Mouse (Mus musculus) left cerebral cortex, adult 8-10 months (tissue): ENCODE measurements around the gene Abhd17c. TPM values are rescaled to one million over a fixed set of nuclear protein-coding genes. Genes with fewer than 3 reads are reported as not detected.
A peak's percentile ranks its signal among the peaks of the same experiment; 100 is the strongest.
"Not testable (repeated sequence)": the region's sequence is repeated elsewhere in the genome, so short reads cannot be mapped to it uniquely, and the experiment has no call there.

Experiments used
- DNase-seq, 2 experiments: peaks; one replicate each; pipeline ENCODE4 v3.0.0; 2022; ENCODE audit warnings: low spot score in 2 of 2
- total RNA-seq, 4 experiments: library from RNA; stranded (reverse); gene quantifications; 2 replicates each; pipeline ENCODE4 v1.2.4; 2022

The Abhd17c gene
- total RNA-seq, 4 experiments from 2014 or later: 31.1 to 34.7 (median 32.1) TPM

DNA sequence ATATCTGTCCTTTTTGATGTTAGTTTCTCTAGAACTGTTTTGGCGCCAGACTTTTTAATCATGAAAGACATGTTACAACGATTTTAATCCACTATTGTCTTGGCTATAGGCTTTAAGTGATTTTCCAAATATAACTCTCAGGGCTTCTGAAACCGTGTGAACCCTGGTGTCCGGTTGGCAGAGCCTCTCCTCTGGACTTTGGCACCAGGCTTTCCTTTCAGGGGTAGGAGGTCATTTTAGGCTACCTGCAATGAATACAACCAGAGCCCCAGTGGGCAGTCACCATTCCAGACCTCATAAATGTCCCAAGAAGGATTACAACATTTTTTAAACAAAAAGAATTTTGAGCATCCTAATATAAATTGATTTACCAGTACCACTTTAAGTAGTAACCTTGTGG, 1.1 kb upstream of the Abhd17c start:
- DNase-seq: no peak

GRCm38 (mm10) chr7:84152374-84152773, 681 bp upstream of the Abhd17c start:
- DNase-seq: no peak

GRCm38 (mm10) chr7:84151960-84152334, 254 bp upstream of the Abhd17c start:
- DNase-seq: peak; percentile 73 to 94

GRCm38 (mm10) chr7:84150361-84151000, 1.2 kb downstream of the Abhd17c start:
- no peak for DNase-seq

DNA sequence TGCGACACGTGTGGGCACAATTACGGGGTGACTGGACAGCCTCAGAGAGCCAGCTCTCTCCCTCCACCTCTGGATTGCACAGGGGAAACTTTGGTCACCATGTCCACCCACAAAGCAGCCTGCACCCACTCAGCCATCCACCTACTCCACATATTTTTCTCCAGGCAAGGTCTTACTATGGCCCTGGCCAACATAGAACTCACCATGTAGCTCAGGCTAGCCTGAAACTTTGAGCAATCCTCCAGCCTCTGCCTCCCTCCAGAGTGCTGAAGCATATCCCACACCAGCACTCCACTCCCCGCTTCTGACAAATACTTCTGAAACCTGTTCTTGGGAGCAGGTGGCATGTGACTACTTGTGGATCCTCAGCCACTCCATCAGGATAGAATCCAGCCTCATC, 1.9 kb downstream of the Abhd17c start:
- no peak for DNase-seq

GRCm38 (mm10) chr7:84148896-84149295, 2.8 kb downstream of the Abhd17c start:
- DNase-seq: no peak

DNA sequence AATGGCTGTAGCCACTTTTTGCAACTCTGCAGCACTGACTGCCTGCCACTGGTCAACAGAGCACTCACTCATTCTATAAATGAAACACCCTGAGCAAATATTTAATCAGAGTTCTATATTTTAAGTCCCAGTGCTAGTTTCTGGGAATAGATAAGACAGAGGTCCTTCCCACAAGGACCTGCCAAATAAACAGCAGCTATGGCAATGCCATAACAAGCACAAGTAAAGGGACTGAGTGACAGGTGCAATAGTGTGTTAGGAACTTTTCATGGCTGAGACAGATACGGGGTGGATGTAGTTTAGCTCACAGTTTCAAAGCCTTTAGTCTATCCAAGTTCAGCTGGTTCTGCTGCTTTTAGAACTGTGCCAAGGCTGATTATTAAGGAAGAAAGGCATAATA, 3.9 kb downstream of the Abhd17c start:
- no peak for DNase-seq

- DNase-seq: no peak
Observed at GRCm38 (mm10) chr7:84145633-84146032, 6.1 kb downstream of the Abhd17c start.

DNA sequence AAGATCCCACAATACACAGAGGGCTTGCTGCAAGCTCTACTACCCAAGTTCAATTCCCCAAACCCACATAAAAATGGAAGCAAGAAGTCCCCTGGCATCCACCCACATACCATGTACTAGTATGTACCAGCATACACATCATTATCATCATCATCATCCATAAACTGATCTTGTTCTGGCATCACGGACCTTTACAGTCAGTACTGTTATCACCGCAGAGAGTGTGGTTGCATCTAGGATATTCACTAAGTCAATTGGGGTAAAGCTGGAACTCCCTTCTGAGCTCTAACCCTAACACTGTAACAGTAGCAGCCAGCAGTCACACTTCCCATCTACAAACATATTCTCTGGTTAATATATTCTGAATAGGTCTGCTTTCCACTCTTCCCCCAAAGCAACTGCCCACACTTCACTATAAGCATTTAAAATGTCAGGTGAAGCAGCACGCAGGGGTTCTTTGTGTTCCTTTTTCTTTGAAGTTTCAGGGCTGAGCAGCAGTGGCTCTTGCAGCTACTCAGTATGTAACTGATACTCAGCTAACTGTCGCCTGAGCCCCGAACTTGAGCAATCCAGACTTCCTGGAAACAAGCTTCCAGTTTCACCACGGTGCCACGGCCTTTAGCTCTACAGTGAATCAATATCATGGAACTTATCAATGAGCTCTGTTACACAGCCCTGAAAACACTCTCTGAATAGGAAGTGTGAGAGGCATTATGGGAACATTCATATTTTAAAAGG, 8.8 kb downstream of the Abhd17c start:
- DNase-seq: no peak

DNA sequence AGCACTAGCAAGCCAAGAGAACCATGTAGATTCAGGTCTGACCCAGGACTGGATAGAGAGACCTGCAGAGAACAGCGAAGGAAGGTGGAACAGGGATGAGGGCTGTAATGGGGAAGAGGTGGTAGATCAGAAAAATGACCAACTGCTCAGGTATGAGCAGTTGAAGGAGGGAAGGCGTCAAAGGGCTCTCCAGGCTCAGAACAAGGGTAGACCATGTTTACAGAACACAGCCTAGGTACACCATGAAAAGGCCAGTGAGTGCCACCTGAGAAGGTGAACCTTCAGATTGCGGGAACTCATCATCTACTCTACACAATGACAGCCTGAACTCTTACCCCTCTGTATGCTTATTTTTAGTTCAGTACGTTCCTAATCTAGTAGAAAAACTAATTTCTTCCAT, 9.5 kb downstream of the Abhd17c start:
- DNase-seq: no peak

GRCm38 (mm10) chr7:84139566-84139965, 12.1 kb downstream of the Abhd17c start:
- no peak for DNase-seq

DNA sequence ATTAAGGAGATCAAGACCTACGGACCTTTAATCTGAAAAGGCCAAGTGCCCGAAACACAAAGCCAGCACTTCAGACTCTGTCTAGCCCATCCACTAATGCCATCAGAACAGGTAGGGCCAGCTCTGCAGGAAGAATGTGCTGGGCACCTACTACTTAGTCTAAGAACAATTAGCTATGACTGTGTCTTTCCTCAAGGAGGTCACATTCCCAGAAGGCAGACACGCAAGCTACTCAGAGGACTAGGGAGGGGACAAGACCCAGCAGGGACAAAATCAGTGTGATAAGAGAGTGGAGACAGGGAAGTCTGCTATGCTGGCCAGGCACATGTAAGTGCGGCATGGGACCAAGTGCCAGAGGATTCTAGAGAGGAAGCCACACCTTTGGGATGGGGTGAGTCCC, 13.0 kb downstream of the Abhd17c start:
- DNase-seq: no peak

DNA sequence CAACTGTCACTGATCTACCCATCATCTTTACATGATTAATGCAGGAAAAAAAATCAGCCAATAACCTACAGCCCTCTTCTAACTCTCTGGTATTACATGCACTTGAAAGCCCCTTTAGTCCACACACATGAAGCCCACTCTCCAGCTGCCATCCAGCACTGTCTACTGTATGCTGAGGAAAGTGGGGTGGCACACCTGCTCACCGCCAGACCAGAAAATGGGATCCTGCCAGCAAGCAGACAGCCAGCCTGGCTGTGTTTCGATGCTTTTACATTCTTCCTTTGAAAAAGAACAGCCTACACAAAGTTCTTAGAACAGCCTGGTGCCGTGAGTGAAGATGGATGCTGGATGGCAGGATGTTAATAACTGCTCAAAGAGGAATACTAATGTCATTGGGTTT, 13.9 kb downstream of the Abhd17c start:
- DNase-seq: peak in 1 of 2 experiments; percentile 43

- no peak for DNase-seq
Observed at GRCm38 (mm10) chr7:84135799-84136700, 15.6 kb downstream of the Abhd17c start.

DNA sequence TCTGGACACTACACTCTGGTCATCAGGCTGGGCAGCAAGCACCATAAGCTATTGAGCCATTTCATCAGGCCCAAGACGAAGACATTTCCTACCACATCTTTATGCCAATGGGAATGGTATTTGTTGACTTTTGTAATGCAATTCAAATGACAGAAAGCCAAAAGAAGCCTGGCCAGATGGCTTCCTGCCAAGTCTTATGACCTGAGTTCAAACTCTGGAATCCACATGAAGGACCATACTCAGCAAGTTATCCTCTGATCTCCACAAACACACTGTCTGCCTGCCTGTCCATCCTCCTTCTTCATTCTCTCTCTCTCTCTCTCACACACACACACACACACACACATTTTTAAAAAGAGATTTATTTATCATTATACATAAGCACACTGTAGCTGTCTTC, 19.0 kb downstream of the Abhd17c start:
- DNase-seq: no peak

DNA sequence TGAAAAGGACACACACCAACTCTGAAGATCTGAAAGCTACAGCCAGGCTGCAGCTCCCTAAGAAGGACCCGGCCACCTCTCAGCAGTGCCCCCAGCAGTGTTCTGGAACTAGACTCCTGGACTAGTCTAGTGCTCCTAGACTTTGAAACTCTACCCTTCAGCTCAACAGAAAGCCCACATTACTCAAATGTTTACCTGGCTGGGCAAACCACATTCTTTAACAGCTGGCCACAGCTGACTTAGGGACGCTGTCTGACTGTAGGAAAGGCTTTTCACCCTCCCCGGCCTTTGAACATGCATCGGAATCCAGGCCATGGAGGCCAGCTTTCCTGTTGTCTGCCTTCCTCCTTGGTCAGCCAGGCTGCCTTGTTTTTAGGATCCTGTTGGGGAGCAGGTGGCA, 20.0 kb downstream of the Abhd17c start:
- no peak for DNase-seq

GRCm38 (mm10) chr7:84128661-84129060, 23.0 kb downstream of the Abhd17c start:
- DNase-seq: no peak

DNA sequence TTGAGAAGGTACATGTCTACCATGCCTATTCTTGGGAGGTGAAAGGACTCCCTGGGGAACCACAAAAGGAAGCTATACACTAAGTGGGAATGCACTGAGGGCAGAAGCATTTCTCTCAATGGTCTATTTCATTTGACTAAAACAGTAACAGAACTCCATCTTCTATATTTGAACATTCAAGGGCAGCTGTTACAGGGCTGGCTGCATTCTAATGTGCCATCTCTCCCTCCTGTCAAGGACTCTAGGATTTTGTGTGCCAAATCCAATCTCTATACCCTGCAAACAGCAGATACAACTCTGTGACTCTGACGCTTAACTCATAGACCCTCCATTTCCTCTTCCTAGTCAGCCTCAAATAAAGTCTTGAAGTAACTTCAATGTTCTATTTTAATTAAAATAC, 26.0 kb downstream of the Abhd17c start:
- no peak for DNase-seq

DNA sequence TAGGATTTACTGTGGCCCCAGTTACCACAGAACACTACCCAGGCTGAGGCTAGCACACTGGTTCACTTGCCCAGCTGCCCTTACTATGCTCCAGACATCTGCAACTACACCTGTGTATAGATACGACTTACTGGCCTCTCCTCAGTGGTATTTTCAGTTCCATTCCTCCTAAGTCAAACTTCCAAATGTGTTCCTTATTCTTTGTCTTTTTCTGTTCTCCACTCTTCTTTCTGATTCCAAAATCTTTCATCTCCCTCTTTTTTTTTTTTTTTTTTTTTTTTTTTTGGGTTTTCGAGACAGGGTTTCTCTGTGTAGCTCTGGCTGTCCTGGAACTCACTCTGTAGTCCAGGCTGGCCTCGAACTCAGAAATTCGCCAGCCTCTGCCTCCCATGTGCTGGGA, 28.0 kb downstream of the Abhd17c start:
- DNase-seq: not testable (repeated sequence)

DNA sequence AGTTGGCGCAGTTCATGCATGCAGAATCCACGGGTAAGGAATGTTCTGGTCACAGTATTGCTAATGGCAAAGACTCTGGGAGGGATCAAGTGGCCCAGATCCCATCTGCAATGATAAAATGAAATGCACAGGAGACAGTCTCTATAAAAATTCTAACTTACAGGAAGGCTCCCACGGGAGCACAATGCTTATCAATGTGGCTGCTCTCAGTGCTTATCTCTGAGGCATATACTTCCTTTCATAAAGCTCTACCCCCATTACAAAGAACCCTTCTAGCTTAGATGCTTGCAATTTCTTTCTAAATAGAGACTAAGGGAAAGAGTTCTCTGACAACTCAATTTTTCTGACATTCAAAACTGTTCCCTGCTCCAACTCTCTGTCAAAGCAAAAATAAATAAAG, 29.9 kb downstream of the Abhd17c start:
- no peak for DNase-seq

GRCm38 (mm10) chr7:84120142-84120760, 31.4 kb downstream of the Abhd17c start:
- DNase-seq: no peak
